Mouse (Mus musculus) heart, postnatal 0 days (tissue): ENCODE measurements around the gene Ass1.

ENCODE experiments used
- CTCF ChIP-seq: IDR thresholded peaks from 2 replicates; pipeline ENCODE4 v1.5.1; 2016; ENCODE audit warnings: antibody characterized with exemption, control low read depth, low read depth
- EP300 ChIP-seq: IDR thresholded peaks from 2 replicates; pipeline ENCODE4 v1.6.1; 2016; ENCODE audit warnings: antibody characterized with exemption, low read depth

DNA sequence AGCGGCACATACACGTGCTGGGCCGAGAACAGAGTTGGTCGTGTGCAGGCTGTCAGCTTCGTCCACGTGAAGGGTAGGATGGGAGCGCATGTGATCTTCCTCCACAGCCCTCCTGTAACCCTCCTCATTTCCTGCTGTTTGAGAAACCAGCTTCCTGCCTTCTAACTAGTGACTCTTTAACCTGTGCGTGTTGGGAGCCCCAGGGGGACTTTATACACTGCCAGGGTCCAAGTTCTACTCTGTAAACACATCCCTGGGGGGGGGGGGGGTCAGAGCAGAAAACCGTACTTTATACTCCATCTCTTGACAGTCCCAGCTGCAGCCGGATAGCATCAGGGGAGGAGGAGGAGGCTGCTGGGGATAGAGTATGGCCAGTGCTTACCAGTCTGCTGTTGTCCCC, 35.3 kb upstream of the Ass1 start:
- TF ChIP-seq CTCF, result no peak
- TF ChIP-seq EP300, result no peak
